Mouse (Mus musculus) cerebellum, adult 11-12 months (tissue): ENCODE measurements around the gene Flt3l.
"Not testable (repeated sequence)": the region's sequence is repeated elsewhere in the genome, so short reads cannot be mapped to it uniquely, and the experiment has no call there.

Experiments used
- DNase-seq: peaks from one replicate; pipeline ENCODE4 v3.0.0; 2022

Flt3l gene

GRCm38 (mm10) chr7:45135993-45136567 is at the start of gene Flt3l, which contains the start of gene Gm45713:
Gene Flt3l, minus strand, starts transcription at chr7:45136432.
Gene Gm45713, minus strand, starts transcription at chr7:45136231.
- DNase-seq, result peak; percentile 89

- no peak for DNase-seq
These were observed 49.7 kb upstream of the Flt3l start for GRCm38 (mm10) chr7:45185921-45186320.

DNA sequence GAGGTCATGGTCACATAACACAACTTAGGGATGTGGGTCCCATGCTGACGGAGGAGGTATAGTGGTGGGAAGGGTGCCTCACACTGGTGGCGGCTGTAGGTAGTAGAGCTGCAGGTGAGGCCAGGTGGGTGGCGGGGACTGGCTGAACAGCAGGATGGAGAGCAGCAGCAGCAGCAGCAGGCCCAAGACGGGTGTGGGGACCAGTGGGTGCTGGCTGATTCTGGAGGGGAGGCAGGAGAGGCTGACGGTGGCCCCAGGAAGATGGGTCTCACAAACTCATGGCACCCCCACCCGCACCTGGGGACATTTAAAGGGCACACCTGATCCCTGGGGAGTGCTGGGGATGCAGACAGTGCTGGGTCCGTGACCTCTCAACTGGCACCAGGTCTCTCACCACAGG is 47.4 kb upstream of the Flt3l start:
- DNase-seq, result peak; percentile 51

DNA sequence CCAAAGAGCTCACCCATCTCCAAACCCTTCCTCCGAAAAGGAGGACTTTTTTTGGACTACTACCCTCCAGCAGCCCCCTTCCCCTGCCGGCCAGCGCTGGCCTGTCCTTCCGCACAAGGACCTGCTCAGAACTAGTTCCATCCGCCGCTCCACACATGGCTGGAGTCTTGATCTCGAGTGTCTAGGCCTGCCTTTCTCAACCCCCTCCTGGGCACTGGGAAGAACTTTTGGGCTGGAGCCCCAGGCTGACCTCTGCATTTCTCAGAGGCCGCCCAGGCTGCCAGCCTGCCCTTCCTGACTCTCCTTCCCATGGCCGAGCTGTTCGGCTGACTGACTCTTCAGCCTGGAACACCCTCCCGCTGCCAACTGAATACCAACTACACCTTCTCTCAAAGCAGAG is 46.4 kb upstream of the Flt3l start:
- peak; percentile 55 for DNase-seq

GRCm38 (mm10) chr7:45182199-45182601 is 46.0 kb upstream of the Flt3l start:
- peak; percentile 91 for DNase-seq

DNA sequence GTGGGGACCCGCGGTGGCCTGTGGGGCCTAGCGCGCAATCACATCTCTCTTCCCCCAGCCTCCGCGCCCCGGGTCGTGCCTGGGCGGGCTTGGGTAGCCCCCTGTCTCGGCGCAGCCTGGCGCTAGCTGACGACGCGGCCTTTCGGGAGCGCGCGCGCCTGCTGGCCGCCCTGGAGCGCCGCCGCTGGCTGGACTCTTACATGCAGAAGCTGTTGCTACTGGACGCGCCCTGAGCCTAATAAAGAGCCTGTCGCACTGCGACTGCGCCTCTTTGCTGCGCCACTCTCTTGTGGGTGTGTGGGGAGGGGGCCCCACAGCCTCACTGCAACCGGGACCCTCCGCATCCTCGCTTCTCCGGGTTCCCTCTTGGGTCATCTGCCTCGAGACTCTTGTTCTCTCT is 45.3 kb upstream of the Flt3l start:
- peak; percentile 62 for DNase-seq

- DNase-seq, result peak; percentile 71
These were observed 44.8 kb upstream of the Flt3l start, which contains the start of gene Pth2 for GRCm38 (mm10) chr7:45180896-45181477. Gene Pth2, plus strand, starts transcription at chr7:45180995.

DNA sequence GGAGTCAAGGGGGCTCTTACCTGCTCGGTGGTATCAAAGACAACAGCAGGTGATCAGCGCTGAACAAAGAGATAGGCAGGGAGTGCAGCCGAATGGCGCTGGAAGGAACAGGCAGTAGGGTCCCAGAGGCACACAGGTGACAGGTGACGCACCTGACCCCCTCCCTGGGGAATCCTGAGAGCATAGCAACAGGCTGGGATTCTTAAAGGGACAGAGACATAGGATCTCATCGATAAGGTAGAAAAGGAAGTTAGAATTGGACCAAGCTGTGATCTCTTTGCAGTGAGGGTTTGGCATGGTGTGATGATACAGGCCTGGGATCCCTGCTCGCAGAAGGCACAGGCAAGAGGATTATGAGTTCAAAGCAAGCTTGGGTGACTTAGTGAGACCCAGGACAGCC is 43.2 kb upstream of the Flt3l start, which contains the start of gene Gfy:
Gene Gfy (minus strand): TSS at position 101 of the 400 bp plus-strand sequence.
- no peak for DNase-seq

GRCm38 (mm10) chr7:45178550-45178949 is 42.3 kb upstream of the Flt3l start:
- DNase-seq, result no peak

DNA sequence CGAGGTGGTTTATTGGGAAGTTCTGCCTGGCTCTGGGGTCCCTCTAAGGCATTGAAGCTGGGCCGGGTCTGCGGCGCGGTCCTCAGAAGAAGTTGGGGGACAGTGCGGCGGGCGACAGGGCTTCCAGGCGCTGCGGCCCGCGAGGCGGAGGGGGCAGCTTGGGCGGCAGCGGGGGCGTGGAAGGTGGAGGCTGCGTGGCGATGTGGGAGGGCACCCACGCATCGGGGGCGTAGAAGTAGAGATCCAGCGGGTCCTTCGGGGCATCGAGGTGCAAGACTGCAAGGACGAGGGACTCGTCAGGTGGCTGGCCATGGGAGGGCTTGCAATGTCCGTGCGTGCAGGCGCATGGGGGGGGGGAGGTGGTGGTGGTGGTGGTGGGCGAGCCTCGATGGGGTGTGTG is 40.1 kb upstream of the Flt3l start:
- DNase-seq, result no peak

GRCm38 (mm10) chr7:45175929-45176328 is 39.7 kb upstream of the Flt3l start:
- no peak for DNase-seq

DNA sequence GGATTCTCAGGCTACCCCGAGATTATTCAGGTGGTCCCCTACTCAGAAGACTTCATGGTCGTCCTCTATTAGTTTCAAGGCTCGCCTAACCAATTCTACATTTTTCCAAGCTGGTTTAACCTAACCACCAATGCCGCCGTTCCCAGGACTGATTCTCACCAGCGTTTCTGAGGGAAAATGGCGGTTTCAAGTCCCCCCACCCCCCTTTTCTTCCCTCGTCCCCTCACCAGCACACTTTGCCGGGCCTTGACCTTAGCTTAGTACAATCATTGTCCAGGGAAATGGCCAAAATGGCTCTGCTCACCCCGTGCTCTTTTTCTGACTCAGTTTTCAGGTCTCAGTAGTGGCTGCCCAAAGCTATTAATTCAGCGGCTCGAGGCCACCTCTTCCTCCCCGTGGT is 39.2 kb upstream of the Flt3l start:
- no peak for DNase-seq

GRCm38 (mm10) chr7:45174567-45175280 is 38.5 kb upstream of the Flt3l start:
- no peak for DNase-seq

DNA sequence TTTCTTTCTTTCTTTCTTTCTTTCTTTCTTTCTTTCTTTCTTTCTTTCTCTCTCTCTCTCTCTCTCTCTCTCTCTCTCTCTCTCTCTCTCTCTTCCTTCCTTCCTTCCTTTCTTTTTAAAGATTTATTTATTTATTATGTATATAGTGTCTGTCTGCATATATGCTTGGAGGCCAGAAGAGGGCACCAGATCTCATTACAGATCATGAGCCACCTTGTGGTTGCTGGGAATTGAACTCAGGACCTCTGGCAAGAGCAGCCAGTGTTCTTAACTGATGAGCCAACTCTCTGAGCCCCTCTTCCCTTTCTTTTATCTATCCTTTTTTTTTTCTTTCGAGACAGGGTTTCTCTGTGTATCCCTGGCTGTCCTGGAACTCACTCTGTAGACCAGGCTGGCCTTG is 37.5 kb upstream of the Flt3l start:
- DNase-seq, result not testable (repeated sequence)

GRCm38 (mm10) chr7:45172974-45173373 is 36.7 kb upstream of the Flt3l start:
- no peak for DNase-seq

DNA sequence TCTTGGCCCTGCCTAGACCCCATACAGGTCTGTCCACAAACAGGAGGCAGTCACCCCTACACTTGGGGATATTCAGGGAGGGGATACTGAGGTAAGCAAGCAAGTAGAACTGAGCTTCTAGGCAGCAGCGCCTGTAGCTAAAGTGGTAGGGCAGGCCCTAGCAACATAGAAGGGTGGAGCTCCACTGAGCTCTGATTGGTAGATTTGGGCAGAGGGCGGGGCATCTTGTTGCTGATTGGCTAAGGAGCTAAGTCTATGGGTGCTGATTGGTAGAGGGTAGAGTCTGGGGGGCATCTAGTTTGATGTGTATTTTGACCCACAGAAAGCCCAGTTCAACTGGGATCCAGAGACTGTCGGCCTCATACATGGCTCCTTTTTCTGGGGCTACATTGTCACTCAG is 33.3 kb upstream of the Flt3l start:
- DNase-seq, result peak; percentile 83

- peak; percentile 85 for DNase-seq
These were observed 32.4 kb upstream of the Flt3l start for GRCm38 (mm10) chr7:45168656-45169055.

GRCm38 (mm10) chr7:45167761-45168445 is 31.7 kb upstream of the Flt3l start:
- peak; percentile 88 for DNase-seq

DNA sequence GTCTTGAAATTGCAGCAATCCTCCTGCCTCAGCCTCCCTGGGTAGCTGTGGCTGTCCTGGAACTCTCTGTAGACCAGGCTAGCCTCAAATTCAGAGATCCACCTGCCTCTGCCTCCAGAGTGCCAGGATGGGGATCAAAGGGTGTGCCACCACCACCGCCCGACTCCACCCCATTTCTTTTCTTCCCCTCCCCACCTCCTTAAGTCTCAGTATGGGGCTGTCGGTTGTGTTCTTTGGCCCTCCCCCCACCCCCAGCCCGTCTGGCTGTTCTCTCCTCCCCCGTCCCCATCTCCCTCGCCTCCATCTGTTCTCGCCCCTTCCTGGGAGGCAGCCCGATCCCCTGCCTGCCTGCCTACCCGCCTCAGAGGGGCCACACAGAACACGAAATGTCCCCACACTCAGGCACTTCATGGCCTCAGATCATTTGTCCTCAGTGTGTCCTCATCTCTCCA is 30.7 kb upstream of the Flt3l start:
- DNase-seq, result peak; percentile 81

DNA sequence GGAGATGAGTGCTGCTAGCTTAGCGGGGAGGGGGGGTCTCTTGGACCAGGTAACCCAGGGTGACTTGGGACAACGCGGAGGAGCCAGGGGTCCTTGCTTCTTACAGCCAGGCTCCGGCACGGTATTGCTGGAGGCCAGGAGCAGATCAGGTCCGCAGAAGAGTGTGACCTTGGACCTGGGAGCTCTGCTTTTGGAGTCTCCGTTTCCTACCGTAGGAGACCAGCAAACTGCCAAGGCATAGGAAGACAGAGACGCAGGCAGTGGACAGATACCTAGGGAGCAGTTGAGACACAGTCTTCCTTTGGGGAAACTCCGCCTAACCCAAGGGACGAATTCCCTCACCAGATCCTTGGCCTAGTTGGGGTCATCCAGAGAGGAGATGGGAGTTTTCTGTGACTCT is 29.5 kb upstream of the Flt3l start:
- DNase-seq, result peak; percentile 67

GRCm38 (mm10) chr7:45164833-45165232 is 28.6 kb upstream of the Flt3l start:
- peak; percentile 82 for DNase-seq

- DNase-seq, result peak; percentile 88
These were observed 27.7 kb upstream of the Flt3l start, which contains the start of gene Slc17a7 for GRCm38 (mm10) chr7:45163735-45164490. Gene Slc17a7, plus strand, starts transcription at chr7:45163949.
